Mouse (Mus musculus) cerebellum, adult 2 months (tissue): ENCODE data around the gene Lrrk1.

Source experiments
- CTCF ChIP-seq: fragments of 200-500 bp; IDR thresholded peaks from 2 replicates; pipeline ENCODE4 v1.5.1; 2011; ENCODE audit warnings: low read depth, mild to moderate bottlenecking, control low read depth, low read length, moderate library complexity, borderline replicate concordance; ENCODE audit not compliant: insufficient read depth
- POLR2A ChIP-seq: fragments of 200-500 bp; IDR thresholded peaks from 2 replicates; pipeline ENCODE4 v1.6.1; 2011; ENCODE audit warnings: low read length, control low read depth, borderline replicate concordance; ENCODE audit not compliant: insufficient read depth

GRCm38 (mm10) chr7:66355791-66356522, 32.2 kb downstream of the Lrrk1 start:
- no peak for TF ChIP-seq CTCF
- no peak for TF ChIP-seq POLR2A
